Mouse (Mus musculus) activated CD4-positive, CD25-positive, alpha-beta regulatory T cell, adult 4 months (primary cell): ENCODE data around the gene Dcaf5. TPM values are rescaled to one million over a fixed set of nuclear protein-coding genes. Genes with fewer than 3 reads are reported as not detected.
A peak's percentile ranks its signal among the peaks of the same experiment; 100 is the strongest.

ENCODE experiments used
- ATAC-seq: one replicate; pipeline ENCODE4 v1.8.0; 2017
- polyA plus RNA-seq, 2 experiments: library from polyadenylated mRNA; unstranded; fragments of 100-300 nt; shearing (Covaris generic); gene quantifications; one replicate each; pipeline ENCODE4 v1.2.1; 2017

Dcaf5 gene
- polyA plus RNA-seq, 2 experiments from 2014 or later = 14.9 to 19.0 TPM

DNA sequence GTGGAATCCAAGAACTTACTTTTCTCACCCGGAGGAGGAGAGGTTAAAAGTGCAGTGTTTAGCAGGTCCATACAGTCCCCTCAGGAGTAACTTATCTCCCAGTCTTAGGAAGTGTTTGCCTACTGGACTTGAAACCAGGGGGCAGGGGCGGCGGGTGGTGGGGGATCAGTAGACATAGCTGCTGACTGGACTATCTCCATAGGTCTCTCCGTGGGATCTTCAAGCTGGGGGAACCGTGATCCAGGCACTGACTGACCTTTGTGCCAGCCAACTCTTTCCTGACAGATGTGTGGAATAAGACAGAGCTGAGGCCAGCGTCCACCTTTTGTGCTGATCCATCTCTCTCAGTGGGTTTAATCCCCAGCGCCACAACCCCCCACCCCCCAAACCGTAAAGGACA lies 105.6 kb downstream of the Dcaf5 start:
- no peak for ATAC-seq

DNA sequence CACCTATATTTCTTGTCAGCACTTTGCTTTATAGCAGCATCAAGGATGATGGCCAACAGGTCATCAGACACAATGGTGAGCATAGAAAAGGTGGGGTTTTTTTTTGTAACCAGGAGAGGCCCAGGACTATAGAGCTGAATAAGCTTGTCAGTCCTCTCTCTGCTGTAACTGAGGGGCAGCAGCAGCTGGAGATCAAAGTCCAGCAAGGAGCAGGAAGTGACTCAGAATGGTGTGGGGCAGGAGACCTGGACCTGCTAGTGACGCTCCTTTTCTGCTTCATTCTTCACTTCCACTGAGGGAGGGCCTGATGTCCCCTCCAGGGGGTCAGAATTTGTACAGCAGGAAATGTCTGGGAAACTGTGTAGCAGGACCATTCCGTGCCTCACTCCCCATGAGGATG lies 106.8 kb downstream of the Dcaf5 start:
- no peak for ATAC-seq

GRCm38 (mm10) chr12:80326047-80326446 lies 110.4 kb downstream of the Dcaf5 start:
- no peak for ATAC-seq

GRCm38 (mm10) chr12:80324785-80325131 lies 111.6 kb downstream of the Dcaf5 start:
- no peak for ATAC-seq

DNA sequence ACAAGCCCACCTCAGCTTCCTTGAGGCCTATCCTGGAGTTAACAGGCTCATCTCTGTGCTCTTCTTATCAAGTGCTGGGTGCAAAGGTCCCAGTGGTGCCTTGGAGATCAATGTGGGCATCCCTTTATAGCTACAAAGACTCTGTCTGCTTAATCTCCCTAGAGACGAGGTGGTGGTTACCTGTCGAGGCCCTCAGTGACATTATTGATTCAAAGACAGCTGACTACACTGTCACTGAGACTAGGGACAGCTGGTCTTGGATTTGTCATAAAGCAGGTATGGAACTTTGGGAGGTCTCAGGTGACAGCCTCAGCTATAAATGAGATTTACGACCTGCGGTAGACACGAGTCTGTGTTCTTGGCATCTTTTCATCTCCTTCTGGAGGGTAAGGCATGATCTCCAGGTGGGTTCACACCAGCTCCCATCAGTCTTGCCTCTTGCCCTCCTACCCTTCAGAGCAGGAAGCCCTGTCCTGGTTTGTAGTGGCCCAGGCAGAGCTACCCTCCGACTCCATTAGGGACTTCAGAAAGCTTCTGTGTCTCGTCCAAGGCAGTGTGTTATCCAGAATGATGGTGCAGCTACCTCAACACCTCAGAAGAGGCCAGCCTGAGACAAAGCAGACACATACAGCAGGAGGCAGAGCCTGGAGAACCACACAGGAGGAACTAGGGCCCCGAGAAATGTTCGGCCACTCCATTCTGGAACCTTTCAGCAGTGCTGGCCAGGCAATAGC lies 112.2 kb downstream of the Dcaf5 start:
- ATAC-seq = no peak

DNA sequence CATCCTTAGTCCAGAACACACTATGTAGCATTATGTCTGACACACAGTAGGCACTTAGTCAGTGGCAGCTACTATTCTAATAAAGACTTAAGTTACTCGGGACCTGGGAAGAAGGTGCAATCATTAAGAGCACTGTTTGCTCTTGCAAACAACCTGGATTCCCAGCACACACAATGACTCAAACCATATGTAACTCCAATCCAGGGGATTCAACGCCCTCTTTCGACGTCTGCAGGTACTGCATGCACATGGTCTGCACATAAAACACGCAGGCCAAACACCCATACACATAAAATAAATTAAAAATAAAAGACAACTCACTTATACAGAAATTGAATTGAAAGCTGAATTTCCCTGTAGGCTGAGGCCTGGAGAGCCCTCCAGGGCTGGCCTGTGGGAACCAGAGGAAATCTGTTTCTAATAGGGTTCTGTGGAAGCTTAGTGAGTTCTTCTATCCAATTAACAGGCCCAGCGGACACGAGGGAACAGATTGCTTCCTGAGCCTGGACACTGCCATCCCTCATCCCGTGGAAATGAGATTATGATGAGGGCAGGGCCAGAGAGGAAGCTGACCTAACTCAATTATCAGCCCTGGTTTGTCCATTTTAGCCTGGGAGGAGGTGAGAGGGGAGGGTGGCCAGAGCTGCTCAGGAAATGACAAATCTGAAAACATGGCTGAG lies 112.9 kb downstream of the Dcaf5 start:
- no peak for ATAC-seq

- ATAC-seq = no peak
Observed at GRCm38 (mm10) chr12:80322494-80322893, 113.9 kb downstream of the Dcaf5 start.

- ATAC-seq = no peak
Observed at GRCm38 (mm10) chr12:80319062-80319461, 117.3 kb downstream of the Dcaf5 start.

- no peak for ATAC-seq
Observed at GRCm38 (mm10) chr12:80315321-80315720, 121.1 kb downstream of the Dcaf5 start.

- no peak for ATAC-seq
Observed at GRCm38 (mm10) chr12:80311959-80312669, 124.3 kb downstream of the Dcaf5 start.

DNA sequence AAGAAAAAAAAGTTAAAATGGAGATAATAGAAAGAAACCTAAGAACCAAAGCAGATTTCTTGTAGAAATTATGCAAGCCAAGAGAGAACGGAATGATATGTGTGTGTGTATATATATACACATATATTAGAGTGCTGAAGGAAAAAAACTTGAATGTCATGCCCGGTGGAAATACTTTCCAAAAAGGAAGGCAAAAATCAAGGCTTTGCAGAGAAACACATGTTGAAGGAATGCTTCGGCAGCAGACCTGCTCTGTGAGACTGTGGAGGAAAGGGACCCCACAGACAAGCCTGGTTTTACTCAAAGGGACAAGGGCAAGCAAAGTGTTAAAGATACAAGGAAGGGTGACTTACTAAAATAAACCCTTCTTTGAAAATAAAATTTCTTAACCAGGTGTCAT lies 128.8 kb downstream of the Dcaf5 start:
- ATAC-seq = no peak

GRCm38 (mm10) chr12:80304518-80304917 lies 131.9 kb downstream of the Dcaf5 start:
- ATAC-seq = no peak

DNA sequence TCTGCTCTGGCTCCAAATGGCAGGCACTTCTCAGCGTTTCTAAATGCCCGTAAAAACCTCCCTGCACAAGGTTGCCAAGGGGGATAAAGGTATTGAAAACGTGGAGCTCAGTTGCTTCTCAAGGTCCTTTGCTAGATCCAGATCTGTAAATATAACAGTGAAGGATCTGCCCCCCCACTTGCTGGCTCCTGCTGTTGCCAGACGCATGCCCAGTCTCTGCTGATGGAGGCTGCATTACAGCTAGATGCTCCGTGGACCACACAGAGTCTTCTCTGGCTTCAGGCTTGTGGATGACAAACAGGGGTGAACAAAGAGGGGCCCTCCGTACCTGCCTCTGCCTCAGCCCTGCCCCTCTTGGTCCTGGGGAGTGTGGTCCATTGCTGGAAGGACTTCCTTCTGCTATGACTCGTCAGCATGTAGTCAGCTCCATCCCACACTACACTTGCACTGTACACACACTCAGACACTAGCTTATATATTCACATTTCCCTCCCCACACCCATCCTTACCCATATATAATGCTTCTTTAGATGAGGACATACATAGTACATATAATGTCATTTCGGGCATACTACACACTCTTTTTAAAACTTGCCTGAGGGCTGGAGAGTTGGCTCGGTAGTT lies 135.5 kb downstream of the Dcaf5 start:
- no peak for ATAC-seq

GRCm38 (mm10) chr12:80298714-80299113 lies 137.7 kb downstream of the Dcaf5 start:
- no peak for ATAC-seq

DNA sequence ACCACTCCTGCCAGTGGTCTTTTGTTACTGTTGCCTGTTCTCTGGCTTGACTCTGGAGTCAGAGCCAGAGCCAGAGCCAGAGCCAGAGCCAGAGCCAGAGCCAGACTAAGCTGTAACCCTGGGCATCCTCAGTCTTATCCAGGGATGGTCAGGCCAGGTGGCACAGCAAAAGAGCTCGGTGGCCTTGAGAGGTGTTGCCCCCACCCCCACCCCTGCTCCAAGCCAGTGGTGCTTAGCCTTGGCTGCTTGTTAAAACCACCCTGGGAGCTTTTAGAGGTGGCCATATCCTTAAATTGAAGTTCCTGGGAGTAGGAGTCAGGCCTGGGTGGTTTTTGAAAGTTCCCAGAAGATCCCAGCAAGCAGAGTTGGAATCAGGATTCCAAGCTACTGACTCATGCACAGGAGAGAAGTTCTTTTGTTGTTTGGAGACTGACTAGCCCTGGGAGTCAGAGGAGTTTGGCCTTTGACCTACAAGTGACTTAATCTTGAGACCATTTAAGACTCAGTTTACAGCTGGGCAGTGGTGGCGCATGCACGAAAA lies 144.4 kb downstream of the Dcaf5 start:
- no peak for ATAC-seq

- ATAC-seq = no peak
Observed at GRCm38 (mm10) chr12:80290964-80291363, 145.4 kb downstream of the Dcaf5 start.

DNA sequence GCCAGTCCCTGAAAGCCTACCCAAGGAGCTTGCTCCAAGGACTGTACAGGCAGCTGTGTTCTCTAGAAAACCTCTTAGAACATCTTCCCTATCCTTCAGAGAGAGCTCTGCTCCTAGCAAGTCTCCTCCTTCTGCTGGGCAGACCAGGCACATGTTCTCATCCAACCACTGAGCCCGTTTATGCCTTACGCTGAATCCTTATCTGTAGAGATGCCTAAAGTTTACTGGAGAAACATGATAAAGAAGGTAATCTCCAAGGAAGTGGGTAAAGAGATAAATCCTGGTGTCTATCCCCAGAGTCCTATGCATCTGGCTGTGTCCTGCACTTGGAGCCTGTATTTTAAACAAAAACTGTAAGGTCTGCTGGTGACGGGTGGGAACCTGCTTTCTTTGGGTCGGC lies 145.9 kb downstream of the Dcaf5 start:
- no peak for ATAC-seq

- no peak for ATAC-seq
Observed at GRCm38 (mm10) chr12:80289722-80290121, 146.7 kb downstream of the Dcaf5 start.

GRCm38 (mm10) chr12:80285890-80286289 lies 150.5 kb downstream of the Dcaf5 start:
- ATAC-seq = peak; percentile 54
